Mouse (Mus musculus) ovary, postnatal 14 days (tissue): ENCODE measurements around the gene Pm20d1.

Experiments
- DNase-seq: peaks from one replicate; pipeline ENCODE4 v3.0.0; 2022; ENCODE audit warnings: low spot score

Gene Pm20d1

GRCm38 (mm10) chr1:131797202-131797909 is at the start of gene Pm20d1:
TSS of gene Pm20d1 (plus strand) at chr1:131797381.
- peak; percentile 21 for DNase-seq

GRCm38 (mm10) chr1:131747761-131748160 is 49.4 kb upstream of the Pm20d1 start:
- no peak for DNase-seq

GRCm38 (mm10) chr1:131748636-131749035 is 48.5 kb upstream of the Pm20d1 start:
- DNase-seq, result no peak

GRCm38 (mm10) chr1:131749706-131750545 is 47.3 kb upstream of the Pm20d1 start:
- no peak for DNase-seq

GRCm38 (mm10) chr1:131751181-131751890 is 45.8 kb upstream of the Pm20d1 start:
- no peak for DNase-seq

- no peak for DNase-seq
These were observed 45.3 kb upstream of the Pm20d1 start for GRCm38 (mm10) chr1:131751891-131752311.

GRCm38 (mm10) chr1:131754212-131754829 is 42.9 kb upstream of the Pm20d1 start:
- DNase-seq, result no peak

- DNase-seq, result no peak
These were observed 42.3 kb upstream of the Pm20d1 start for GRCm38 (mm10) chr1:131754916-131755315.

GRCm38 (mm10) chr1:131757211-131757610 is 40.0 kb upstream of the Pm20d1 start:
- DNase-seq, result no peak

- no peak for DNase-seq
These were observed 38.4 kb upstream of the Pm20d1 start for GRCm38 (mm10) chr1:131758796-131759195.

- no peak for DNase-seq
These were observed 37.3 kb upstream of the Pm20d1 start for GRCm38 (mm10) chr1:131759667-131760427.

GRCm38 (mm10) chr1:131760428-131760820 is 36.8 kb upstream of the Pm20d1 start:
- no peak for DNase-seq

- DNase-seq, result no peak
These were observed 35.9 kb upstream of the Pm20d1 start for GRCm38 (mm10) chr1:131761079-131761831.

- no peak for DNase-seq
These were observed 33.5 kb upstream of the Pm20d1 start for GRCm38 (mm10) chr1:131763683-131764082.

GRCm38 (mm10) chr1:131764581-131765338 is 32.4 kb upstream of the Pm20d1 start:
- no peak for DNase-seq

GRCm38 (mm10) chr1:131765357-131766001 is 31.7 kb upstream of the Pm20d1 start:
- DNase-seq, result peak; percentile 90

GRCm38 (mm10) chr1:131769296-131769695 is 27.9 kb upstream of the Pm20d1 start:
- no peak for DNase-seq

GRCm38 (mm10) chr1:131770656-131771055 is 26.5 kb upstream of the Pm20d1 start:
- no peak for DNase-seq

- no peak for DNase-seq
These were observed 25.7 kb upstream of the Pm20d1 start for GRCm38 (mm10) chr1:131771440-131771839.
